Mouse (Mus musculus) MEL (cell line): ENCODE measurements around the gene Pex14.

Experiments
- CHD2 ChIP-seq: IDR thresholded peaks from 2 replicates; pipeline ENCODE4 v1.6.1; 2011; ENCODE audit warnings: low read length, improper control_type of control experiment
- CTCF ChIP-seq, 3 experiments: IDR thresholded peaks in 2 of 3; conservative IDR thresholded peaks in 1 of 3; 2 replicates each; pipeline ENCODE4 v1.5.1; 2011 to 2012; ENCODE audit warnings: low read length in 3 of 3, low read depth in 2 of 3, mild to moderate bottlenecking in 2 of 3, improper control_type of control experiment in 1 of 3, inconsistent platforms in 1 of 3, mixed read lengths in 1 of 3, moderate library complexity in 1 of 3; ENCODE audit not compliant: control insufficient read depth in 1 of 3, insufficient read depth in 1 of 3, poor library complexity in 1 of 3, severe bottlenecking in 1 of 3
- JUND ChIP-seq: IDR thresholded peaks from 2 replicates; pipeline ENCODE4 v1.6.1; 2011; ENCODE audit warnings: low read depth, mild to moderate bottlenecking, improper control_type of control experiment, low read length
- MYC ChIP-seq: IDR thresholded peaks from 2 replicates; pipeline ENCODE4 v1.6.1; 2011; ENCODE audit warnings: low read depth, mild to moderate bottlenecking, low read length, improper control_type of control experiment, moderate library complexity
- SIN3A ChIP-seq: IDR thresholded peaks from 2 replicates; pipeline ENCODE4 v1.6.1; 2012; ENCODE audit warnings: low read length, improper control_type of control experiment, inconsistent platforms
- TAL1 ChIP-seq: IDR thresholded peaks from 2 replicates; pipeline ENCODE4 v1.6.1; 2012; ENCODE audit warnings: mild to moderate bottlenecking, inconsistent platforms, low read length, moderate library complexity, mixed read lengths
- TBP ChIP-seq: IDR thresholded peaks from 2 replicates; pipeline ENCODE4 v1.8.0; 2011; ENCODE audit warnings: low read depth, low read length, improper control_type of control experiment

DNA sequence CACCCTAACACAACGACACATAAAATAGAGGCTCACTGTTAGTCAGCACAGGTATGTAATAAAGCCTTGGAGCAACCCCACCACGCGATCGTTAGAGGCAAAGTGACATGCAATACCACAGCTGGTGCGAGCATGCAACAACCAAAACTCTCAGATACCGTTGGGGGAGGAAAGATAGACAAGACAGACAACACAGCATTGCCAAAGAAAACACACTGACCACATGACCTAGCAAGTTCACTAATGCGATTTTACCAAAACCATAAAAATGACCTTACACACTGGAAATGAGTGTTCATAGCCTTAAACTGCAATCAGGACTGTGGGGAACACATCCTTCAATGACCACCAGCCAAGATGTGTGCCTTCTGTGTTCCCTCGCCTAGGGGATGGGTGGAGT is 8.3 kb downstream of the Pex14 start:
- no peak for TF ChIP-seq CTCF (IDR thresholded peaks at IDR 0.05 in 2 of 3, conservative IDR thresholded peaks at IDR 0.05 in 1 of 3; ENCODE audit: control insufficient read depth in 1 of 3, insufficient read depth in 1 of 3, low read depth in 2 of 3, low read length in 3 of 3, poor library complexity in 1 of 3, severe bottlenecking in 1 of 3)
- no peak for TF ChIP-seq CHD2
- TF ChIP-seq SIN3A = no peak
- no peak for TF ChIP-seq TBP
- TF ChIP-seq JUND = no peak
- TF ChIP-seq TAL1 = no peak
- no peak for TF ChIP-seq MYC
